Mouse (Mus musculus) kidney, embryonic 15.5 days (tissue): ENCODE measurements around the gene Kctd7. TPM values are rescaled to one million over a fixed set of nuclear protein-coding genes. Genes with fewer than 3 reads are reported as not detected.

Experiments
- ATAC-seq: fragments of 200-750 bp; cut with Nextera tagmentation; replicated peaks from 2 replicates; pipeline ENCODE4 v1.8.0; 2017; ENCODE audit warnings: moderate TSS enrichment; ENCODE audit not compliant: low FRiP score
- H3K27ac ChIP-seq: fragments of 300-500 bp; sonication (generic); 2 replicates; pipeline ENCODE4 v1.5.1; 2015; ENCODE audit warnings: mild to moderate bottlenecking, inconsistent platforms
- H3K27me3 ChIP-seq: fragments of 300-500 bp; sonication (generic); 2 replicates; pipeline ENCODE4 v1.6.1; 2015; ENCODE audit warnings: inconsistent platforms
- H3K36me3 ChIP-seq: fragments of 300-500 bp; sonication (generic); 2 replicates; pipeline ENCODE4 v1.6.1; 2015; ENCODE audit warnings: inconsistent platforms
- H3K4me1 ChIP-seq: fragments of 300-500 bp; sonication (generic); 2 replicates; pipeline ENCODE4 v1.6.1; 2015; ENCODE audit warnings: inconsistent platforms
- H3K4me2 ChIP-seq: fragments of 300-500 bp; sonication (generic); 2 replicates; pipeline ENCODE4 v1.6.1; 2015; ENCODE audit warnings: moderate library complexity, mild to moderate bottlenecking, inconsistent platforms
- H3K4me3 ChIP-seq: fragments of 300-500 bp; sonication (generic); replicated peaks from 2 replicates; pipeline ENCODE4 v1.5.1; 2015; ENCODE audit warnings: mild to moderate bottlenecking, inconsistent platforms
- H3K9ac ChIP-seq: fragments of 300-500 bp; sonication (generic); 2 replicates; pipeline ENCODE4 v1.6.1; 2015; ENCODE audit warnings: mild to moderate bottlenecking, inconsistent platforms
- H3K9me3 ChIP-seq: fragments of 300-500 bp; sonication (generic); replicated peaks from 2 replicates; pipeline ENCODE4 v1.6.1; 2016; ENCODE audit warnings: inconsistent platforms
- WGBS: fragments of 180-500 bp; shearing (Covaris S2); methylation state at CpG from one replicate; pipeline ENCODE4 v1.1.7; 2015; ENCODE audit warnings: mixed read lengths; 5-methylcytosine and 5-hydroxymethylcytosine counted together
- polyA plus RNA-seq: library from polyadenylated mRNA; unstranded; fragments of >200 nt; fragmentation: Nextera tagmentation; extraction: Ambion mirVana; gene quantifications from 2 replicates; pipeline ENCODE4 v1.2.1, GENCODE M21; 2015

Kctd7 gene
- polyA plus RNA-seq, 1 experiment from 2014 or later = 4.7 TPM

- Histone ChIP-seq H3K9ac (no peak overlapping the region), H3K27me3 (no peaks in the 10 kb centered on the region), H3K9me3 (no peaks in the 10 kb centered on the region), H3K4me3 (no peak overlapping the region), H3K4me1 (peaks cover 17% of the 10 kb centered on the region), H3K4me2 (no peak overlapping the region), H3K27ac (no peak overlapping the region; the same call in 1 of the 2 replicates), H3K36me3 (peaks cover 10% of the 10 kb centered on the region; the same call in 1 of the 2 replicates)
- 84% methylated on average over 12 of the region's 12 CpGs for WGBS
- no peak for ATAC-seq
Observed at GRCm38 (mm10) chr5:130120070-130120736, 24.5 kb upstream of the Kctd7 start.

GRCm38 (mm10) chr5:130120904-130121303, 23.8 kb upstream of the Kctd7 start:
- ATAC-seq = peak; percentile 56; the same call in 1 of the 2 replicates
- peaks cover 7% of the 10 kb centered on the region; the same call in 1 of the 2 replicates for H3K36me3 ChIP-seq
- H3K27ac ChIP-seq = no peak overlapping the region; the same call in 1 of the 2 replicates
- H3K27me3 ChIP-seq = no peaks in the 10 kb centered on the region
- H3K9ac ChIP-seq = no peak overlapping the region
- 49% methylated on average over 6 of the region's 6 CpGs for WGBS
- H3K4me2 ChIP-seq = no peak overlapping the region
- H3K4me3 ChIP-seq = no peak overlapping the region
- H3K4me1 ChIP-seq = peaks cover 17% of the 10 kb centered on the region
- no peaks in the 10 kb centered on the region for H3K9me3 ChIP-seq

- Histone ChIP-seq H3K9me3 (no peaks in the 10 kb centered on the region), H3K9ac (no peak overlapping the region), H3K4me2 (no peak overlapping the region), H3K4me1 (peaks cover 17% of the 10 kb centered on the region), H3K4me3 (no peak overlapping the region), H3K27ac (no peak overlapping the region), H3K27me3 (no peaks in the 10 kb centered on the region), H3K36me3 (no peaks in the 10 kb centered on the region)
- no peak for ATAC-seq
- 93% methylated on average over 2 of the region's 2 CpGs for WGBS
Observed at GRCm38 (mm10) chr5:130122355-130122754, 22.3 kb upstream of the Kctd7 start.

- H3K9ac ChIP-seq = no peak overlapping the region
- no peak overlapping the region for H3K4me2 ChIP-seq
- H3K9me3 ChIP-seq = no peaks in the 10 kb centered on the region
- no peak overlapping the region for H3K4me3 ChIP-seq
- H3K27me3 ChIP-seq = no peaks in the 10 kb centered on the region
- H3K36me3 ChIP-seq = no peaks in the 10 kb centered on the region
- ATAC-seq = no peak
- H3K27ac ChIP-seq = peak overlapping the region; percentile 66
- peaks cover 13% of the 10 kb centered on the region for H3K4me1 ChIP-seq
- 46% methylated on average over 5 of the region's 5 CpGs for WGBS
Observed at GRCm38 (mm10) chr5:130124271-130124670, 20.4 kb upstream of the Kctd7 start.

GRCm38 (mm10) chr5:130128686-130129523, 15.8 kb upstream of the Kctd7 start:
- Histone ChIP-seq H3K4me1 (0 out of 2 replicates have a peak, but pooled peaks cover 2% of the 10 kb centered on the region), H3K27ac (no peak overlapping the region; the same call in 1 of the 2 replicates), H3K9me3 (no peaks in the 10 kb centered on the region), H3K4me2 (no peak overlapping the region), H3K4me3 (no peak overlapping the region), H3K27me3 (no peaks in the 10 kb centered on the region), H3K36me3 (peaks cover 17% of the 10 kb centered on the region; the same call in 1 of the 2 replicates), H3K9ac (no peak overlapping the region)
- 60% methylated on average over 11 of the region's 11 CpGs for WGBS
- ATAC-seq = no peak

- H3K27me3 ChIP-seq = no peaks in the 10 kb centered on the region
- no peak overlapping the region for H3K4me2 ChIP-seq
- no peak overlapping the region for H3K27ac ChIP-seq
- H3K4me1 ChIP-seq = 0 out of 2 replicates have a peak, but pooled peaks cover 2% of the 10 kb centered on the region
- H3K4me3 ChIP-seq = no peak overlapping the region
- peaks cover 18% of the 10 kb centered on the region; the same call in 1 of the 2 replicates for H3K36me3 ChIP-seq
- H3K9ac ChIP-seq = no peak overlapping the region
- ATAC-seq = no peak
- no peaks in the 10 kb centered on the region for H3K9me3 ChIP-seq
- WGBS = 87% methylated on average over 5 of the region's 5 CpGs
Observed at GRCm38 (mm10) chr5:130129524-130129793, 15.2 kb upstream of the Kctd7 start.

- no peaks in the 10 kb centered on the region for H3K9me3 ChIP-seq
- H3K36me3 ChIP-seq = peaks cover 24% of the 10 kb centered on the region
- no peak overlapping the region for H3K9ac ChIP-seq
- H3K4me2 ChIP-seq = no peak overlapping the region
- H3K27ac ChIP-seq = no peak overlapping the region
- no peaks in the 10 kb centered on the region for H3K27me3 ChIP-seq
- no peak overlapping the region for H3K4me3 ChIP-seq
- WGBS = 89% methylated on average over 13 of the region's 13 CpGs
- H3K4me1 ChIP-seq = no peaks in the 10 kb centered on the region
- ATAC-seq = no peak
Observed at GRCm38 (mm10) chr5:130136597-130136996, 8.1 kb upstream of the Kctd7 start.

GRCm38 (mm10) chr5:130139393-130139792, 5.3 kb upstream of the Kctd7 start:
- ATAC-seq = no peak
- Histone ChIP-seq H3K27ac (no peak overlapping the region), H3K9me3 (no peaks in the 10 kb centered on the region), H3K27me3 (no peaks in the 10 kb centered on the region), H3K9ac (no peak overlapping the region), H3K4me3 (no peak overlapping the region), H3K4me2 (no peak overlapping the region), H3K36me3 (peaks cover 19% of the 10 kb centered on the region), H3K4me1 (peaks cover 8% of the 10 kb centered on the region)
- 26% methylated on average over 8 of the region's 8 CpGs for WGBS

- no peak overlapping the region for H3K27ac ChIP-seq
- H3K27me3 ChIP-seq = no peaks in the 10 kb centered on the region
- ATAC-seq = no peak
- peaks cover 21% of the 10 kb centered on the region for H3K4me1 ChIP-seq
- H3K9ac ChIP-seq = no peak overlapping the region
- H3K9me3 ChIP-seq = no peaks in the 10 kb centered on the region
- H3K4me3 ChIP-seq = no peak overlapping the region
- peaks cover 8% of the 10 kb centered on the region for H3K36me3 ChIP-seq
- H3K4me2 ChIP-seq = no peak overlapping the region
- WGBS = 80% methylated on average over 5 of the region's 5 CpGs
Observed at GRCm38 (mm10) chr5:130141138-130141537, 3.5 kb upstream of the Kctd7 start.

- Histone ChIP-seq H3K9me3 (no peaks in the 10 kb centered on the region), H3K27me3 (no peaks in the 10 kb centered on the region), H3K36me3 (0 out of 2 replicates have a peak, but pooled peaks cover under 1% of the 10 kb centered on the region), H3K9ac (no peak overlapping the region), H3K27ac (0 out of 2 replicates have a peak overlapping the region, but pooled peaks have one; percentile 25), H3K4me1 (peaks cover 22% of the 10 kb centered on the region), H3K4me2 (no peak overlapping the region), H3K4me3 (no peak overlapping the region)
- no peak for ATAC-seq
- 51% methylated on average over 4 of the region's 4 CpGs for whole genome bisulfite sequencing
Observed at GRCm38 (mm10) chr5:130142041-130142440, 2.6 kb upstream of the Kctd7 start.

GRCm38 (mm10) chr5:130143101-130143500, 1.6 kb upstream of the Kctd7 start:
- Histone ChIP-seq H3K36me3 (peaks cover under 1% of the 10 kb centered on the region; the same call in 1 of the 2 replicates), H3K4me2 (no peak overlapping the region), H3K4me1 (peaks cover 22% of the 10 kb centered on the region), H3K4me3 (no peak overlapping the region), H3K27ac (no peak overlapping the region), H3K9me3 (no peaks in the 10 kb centered on the region), H3K27me3 (no peaks in the 10 kb centered on the region), H3K9ac (no peak overlapping the region)
- 90% methylated on average over 7 of the region's 7 CpGs for WGBS
- no peak for ATAC-seq

GRCm38 (mm10) chr5:130143977-130144333, 706 bp upstream of the Kctd7 start:
- peak overlapping the region; percentile 78 for H3K27ac ChIP-seq
- H3K9ac ChIP-seq = 0 out of 2 replicates have a peak overlapping the region, but pooled peaks have one; percentile 38
- peaks cover 8% of the 10 kb centered on the region; the same call in 1 of the 2 replicates for H3K36me3 ChIP-seq
- WGBS = 3% methylated on average over 20 of the region's 20 CpGs
- H3K4me1 ChIP-seq = peaks cover 22% of the 10 kb centered on the region
- H3K4me3 ChIP-seq = peak overlapping the region; percentile 71
- ATAC-seq = peak; percentile 40
- H3K27me3 ChIP-seq = no peaks in the 10 kb centered on the region
- H3K9me3 ChIP-seq = no peaks in the 10 kb centered on the region
- H3K4me2 ChIP-seq = peak overlapping the region; percentile 98
